Comparison of ENCODE assay signal across 12 mouse cellular contexts in the genomic region with DNA sequence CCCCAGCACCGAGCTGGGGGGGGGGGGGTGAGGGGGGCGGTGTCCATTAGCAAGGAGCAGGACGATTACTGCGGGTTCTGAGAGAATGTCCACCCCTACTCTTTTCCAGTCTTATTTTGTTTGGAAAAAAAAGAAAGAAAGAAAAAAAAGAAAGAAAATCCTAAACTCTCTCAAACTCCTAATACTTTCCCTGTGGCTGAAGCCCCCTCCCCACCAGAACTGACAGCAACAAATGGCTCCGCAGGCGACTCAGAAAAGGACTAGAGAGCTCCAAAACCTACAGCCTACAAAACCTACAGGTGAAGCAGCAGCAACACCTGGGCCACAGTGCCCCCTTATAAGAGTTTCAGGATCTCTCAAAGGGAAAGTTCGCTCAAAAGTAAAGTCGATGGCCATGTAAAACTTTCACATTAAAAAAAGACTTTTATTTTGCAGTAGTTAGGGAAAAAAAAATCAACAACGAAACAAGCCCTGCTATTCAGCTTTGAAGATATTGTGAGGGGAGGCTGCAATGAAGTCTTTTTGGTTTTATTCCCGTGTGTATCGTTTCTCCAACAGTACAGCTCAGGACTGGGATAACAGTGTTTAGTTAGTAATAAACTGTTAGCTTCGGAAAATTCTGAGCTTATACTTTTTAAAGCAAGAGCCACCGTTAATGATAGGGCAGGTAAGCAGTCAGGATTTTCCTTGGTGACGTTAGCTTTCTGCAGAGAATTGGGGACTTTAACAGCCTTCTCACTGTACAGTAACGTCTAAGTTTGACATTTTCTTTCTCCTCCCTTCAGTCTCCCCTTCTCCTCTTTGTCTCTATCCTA. TPM values are rescaled to one million over a fixed set of nuclear protein-coding genes. Genes with fewer than 3 reads are reported as not detected.
DNase-seq lines count a peak whose midpoint lies in the region; ATAC-seq and TF ChIP-seq lines count a peak whose summit lies in the region.
"Had no signal": no experiment of that assay in that cellular context is flagged by ENCODE, and none has a peak within 500 bp of the region (broad histone marks: within the 10 kb centered on the region; RNA-seq: fewer than 3 reads in every experiment).

No protein-coding gene starts in this region.

- no peak for TF ChIP-seq POLR2A in cortical plate, adult 2 months (IDR thresholded peaks at IDR 0.05; ENCODE audit: extremely low read depth, insufficient read depth, low read length)

- TF ChIP-seq CTCF in heart, postnatal 0 days (IDR thresholded peaks at IDR 0.05; ENCODE audit: low read depth), result no peak
- TF ChIP-seq CTCF in cortical plate, adult 2 months (IDR thresholded peaks at IDR 0.05; ENCODE audit: extremely low read depth, insufficient read depth, low read length), result no peak

- TF ChIP-seq EP300 in heart, postnatal 0 days (IDR thresholded peaks at IDR 0.05; ENCODE audit: low read depth), result no peak

- no peaks in the 10 kb centered on the region for H3K9me3 ChIP-seq in heart, postnatal 0 days (replicated peaks; ENCODE audit: control insufficient read depth, low read length)
- no peaks in the 10 kb centered on the region for H3K9me3 ChIP-seq in forebrain, embryonic 16.5 days (ENCODE audit: control insufficient read depth, low read length)
- H3K9me3 ChIP-seq in midbrain, embryonic 11.5 days (ENCODE audit: control insufficient read depth, low read length), result no peaks in the 10 kb centered on the region

- H3K27ac ChIP-seq in heart, postnatal 0 days (ENCODE audit: low read depth), result no peak overlapping the region
- H3K27ac ChIP-seq in cortical plate, adult 2 months (ENCODE audit: insufficient read depth, low read length), result peak overlapping the region; percentile 46; the same call in 1 of the 2 replicates
- H3K27ac ChIP-seq in forebrain, embryonic 16.5 days (ENCODE audit: low read length), result peak overlapping the region; percentile 91
- H3K27ac ChIP-seq in midbrain, embryonic 11.5 days (ENCODE audit: low read depth, low read length), result peak overlapping the region; percentile 99

- no peaks in the 10 kb centered on the region for H3K36me3 ChIP-seq in heart, postnatal 0 days (replicated peaks; ENCODE audit: control insufficient read depth, insufficient read depth, low read length)
- no peaks in the 10 kb centered on the region for H3K36me3 ChIP-seq in forebrain, embryonic 16.5 days (ENCODE audit: control insufficient read depth, insufficient read depth)
- no peaks in the 10 kb centered on the region for H3K36me3 ChIP-seq in midbrain, embryonic 11.5 days (ENCODE audit: control insufficient read depth, insufficient read depth, low read length)

- 0 out of 2 replicates have a peak, but pooled peaks cover 11% of the 10 kb centered on the region for H3K4me1 ChIP-seq in heart, postnatal 0 days (ENCODE audit: control insufficient read depth, insufficient read depth)
- H3K4me1 ChIP-seq in cortical plate, adult 2 months (ENCODE audit: control insufficient read depth, insufficient read depth, low read length), result no peaks in the 10 kb centered on the region
- H3K4me1 ChIP-seq in forebrain, embryonic 16.5 days (replicated peaks; ENCODE audit: control insufficient read depth, insufficient read depth, low read length), result peaks cover 42% of the 10 kb centered on the region
- peaks cover 34% of the 10 kb centered on the region for H3K4me1 ChIP-seq in midbrain, embryonic 11.5 days (ENCODE audit: control insufficient read depth, insufficient read depth, low read length)

- ATAC-seq in heart, postnatal 0 days (ENCODE audit: insufficient read depth, low read depth), result no peak
- no peak for ATAC-seq in forebrain, embryonic 16.5 days
- no peak for ATAC-seq in midbrain, embryonic 11.5 days (ENCODE audit: low FRiP score)
- ATAC-seq: CD4-positive, CD25-positive, alpha-beta regulatory T cell, adult 4 months had no signal

- no peak overlapping the region for H3K4me2 ChIP-seq in heart, postnatal 0 days (ENCODE audit: low read depth, low read length)
- H3K4me2 ChIP-seq in forebrain, embryonic 16.5 days (ENCODE audit: low read length), result peak overlapping the region; percentile 77
- peak overlapping the region; percentile 69 for H3K4me2 ChIP-seq in midbrain, embryonic 11.5 days

- H3K9ac ChIP-seq in heart, postnatal 0 days (replicated peaks; ENCODE audit: low read depth, low read length), result no peak overlapping the region
- peak overlapping the region; percentile 67 for H3K9ac ChIP-seq in forebrain, embryonic 16.5 days (replicated peaks; ENCODE audit: low read depth, low read length)
- peak overlapping the region; percentile 84 for H3K9ac ChIP-seq in midbrain, embryonic 11.5 days (ENCODE audit: low read length)

- DNase-seq in heart, postnatal 0 days (ENCODE audit: low spot score), result no peak
- DNase-seq in heart, postnatal 4 days, result no peak
- DNase-seq in midbrain, embryonic 11.5 days (ENCODE audit: low spot score, missing footprints), result peak; percentile 94
- no peak for DNase-seq in spleen, postnatal 10 days (ENCODE audit: low spot score in 2 of 2)
- DNase-seq in ovary, adult 18-20 months (ENCODE audit: low spot score), result no peak
- no peak for DNase-seq in right cerebral cortex, postnatal 25 days
- DNase-seq: lung, adult 2 months had no signal

- 3% methylated on average over 15 of the region's 15 CpGs for WGBS in heart, postnatal 0 days
- WGBS in forebrain, embryonic 16.5 days, result 1% methylated on average over 14 of the region's 15 CpGs
- under 1% methylated on average over 14 of the region's 15 CpGs for WGBS in midbrain, embryonic 11.5 days

- peaks cover 96% of the 10 kb centered on the region for H3K27me3 ChIP-seq in heart, postnatal 0 days (ENCODE audit: control insufficient read depth, insufficient read depth, low read length)
- 0 out of 2 replicates have a peak, but pooled peaks cover 5% of the 10 kb centered on the region for H3K27me3 ChIP-seq in forebrain, embryonic 16.5 days (replicated peaks; ENCODE audit: control insufficient read depth, insufficient read depth, low read length)
- no peaks in the 10 kb centered on the region for H3K27me3 ChIP-seq in midbrain, embryonic 11.5 days (ENCODE audit: control insufficient read depth, insufficient read depth, low read length)

- peak overlapping the region; percentile 18 for H3K4me3 ChIP-seq in heart, postnatal 0 days (ENCODE audit: low read depth, low read length)
- peak overlapping the region; percentile 49 for H3K4me3 ChIP-seq in cortical plate, adult 2 months (ENCODE audit: insufficient read depth, low read length)
- peak overlapping the region; percentile 47 for H3K4me3 ChIP-seq in forebrain, embryonic 16.5 days (replicated peaks; ENCODE audit: low read length)
- H3K4me3 ChIP-seq in midbrain, embryonic 11.5 days (ENCODE audit: low read depth, low read length), result peak overlapping the region; percentile 44

RNA-seq across cellular contexts. Expression of a gene that starts 7.4 kb away (rescaled TPM):
- not detected in 2 replicates for total RNA-seq in heart, postnatal 0 days (2014; rRNA removed; ENCODE audit: low replicate concordance)
- not detected in 2 replicates for polyA plus RNA-seq in heart, postnatal 0 days (2015; fragmentation: Nextera tagmentation; extraction: Ambion mirVana)
- not detected for total RNA-seq in heart, postnatal 4 days (2021)
- polyA plus RNA-seq in cortical plate, adult 2 months (2012; rRNA removed), result 16.3 and 16.7 TPM in 2 replicates
- polyA plus RNA-seq in forebrain, embryonic 16.5 days (2015; fragmentation: Nextera tagmentation; extraction: Ambion mirVana), result 48.1 and 58.3 TPM in 2 replicates
- 55.6 and 66.9 TPM in 2 replicates for polyA plus RNA-seq in midbrain, embryonic 11.5 days (2014; fragmentation: Nextera tagmentation; extraction: Ambion mirVana)
- total RNA-seq: common myeloid progenitor, adult 5-6 weeks; hematopoietic stem cell, adult 5-6 weeks had no signal

Comparison
In these comparisons a context has a peak if more than half of its experiments do, and no peak if none do; other contexts are left out.
1. RNA of a gene that starts 7.4 kb away (polyA plus RNA-seq): 55.6 to 66.9 TPM in midbrain, embryonic 11.5 days, 48.1 to 58.3 TPM in forebrain, embryonic 16.5 days and 16.3 to 16.7 TPM in cortical plate, adult 2 months; not detected in heart, postnatal 0 days; every median in the first group is over 10 times any median in the second.
2. Peak in every context shown above with its lines, with median percentiles within 50 percentile points of each other: H3K4me3 ChIP-seq.